Mouse (Mus musculus): ENCODE results near the gene Olfr485. TPM values are rescaled to one million over a fixed set of nuclear protein-coding genes. Genes with fewer than 3 reads are reported as not detected.
"Not testable (repeated sequence)": the region's sequence is repeated elsewhere in the genome, so short reads cannot be mapped to it uniquely, and the experiment has no call there.

Gene Olfr485
- polyA plus RNA-seq (2015; fragmentation: Nextera tagmentation; extraction: Ambion mirVana), result not detected in 2 replicates

DNA sequence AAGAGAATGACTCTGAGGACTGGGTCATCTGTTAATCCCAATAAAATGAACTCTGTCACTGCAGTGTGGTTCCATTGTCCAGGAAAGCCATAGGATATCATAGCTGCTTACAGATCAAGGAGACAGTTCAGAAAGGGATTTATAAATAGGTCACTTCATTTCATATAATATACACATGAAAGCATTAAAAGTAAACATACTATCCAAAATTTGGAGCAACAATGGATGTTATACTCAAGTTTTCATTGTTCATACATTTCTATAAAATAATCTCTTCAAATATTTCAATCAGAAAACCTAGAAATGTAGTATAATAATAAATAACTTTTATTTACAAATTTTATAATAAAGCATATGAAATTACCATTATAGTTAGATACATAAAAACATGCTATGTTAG, at the start of gene Olfr485:
Gene Olfr485, minus strand, starts transcription at position 101 of the 400 bp plus-strand sequence.
- H3K27me3 ChIP-seq, result no peaks in the 10 kb centered on the region
- H3K9ac ChIP-seq, result no peak within 1 kb of the TSS
- H3K4me1 ChIP-seq (replicated peaks), result no peaks in the 10 kb centered on the region
- ATAC-seq (ENCODE audit: low FRiP score), result no peak
- no peak within 1 kb of the TSS for H3K27ac ChIP-seq
- H3K4me3 ChIP-seq, result no peak within 1 kb of the TSS
- H3K36me3 ChIP-seq, result no peaks in the 10 kb centered on the region
- H3K9me3 ChIP-seq, result no peaks in the 10 kb centered on the region
- H3K4me2 ChIP-seq, result no peak within 1 kb of the TSS

DNA sequence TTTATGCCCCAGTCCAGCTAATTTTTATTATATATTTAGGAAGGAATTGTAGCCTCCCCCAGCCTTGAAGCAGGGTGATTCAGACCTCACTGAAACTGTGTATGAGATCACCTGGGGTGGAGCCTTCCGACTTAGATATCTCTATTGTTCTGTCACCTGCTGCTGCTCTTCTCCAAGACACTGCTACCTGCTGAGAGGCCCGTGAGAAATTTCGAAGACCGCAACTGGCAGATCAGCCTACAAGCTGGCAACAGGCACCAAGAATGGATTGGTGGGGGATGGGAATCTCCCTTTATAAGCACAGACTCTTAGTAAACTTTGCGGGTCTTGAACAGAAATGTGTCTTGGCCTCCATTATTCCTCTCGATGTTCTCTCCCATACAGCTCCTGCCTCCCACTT, 37.3 kb upstream of the Olfr485 start:
- no peaks in the 10 kb centered on the region for H3K4me1 ChIP-seq (replicated peaks)
- WGBS, result 52% methylated on average over 6 of the region's 6 CpGs
- no peaks in the 10 kb centered on the region for H3K36me3 ChIP-seq
- H3K4me3 ChIP-seq, result no peak overlapping the region
- no peak overlapping the region for H3K9ac ChIP-seq
- no peak for ATAC-seq (ENCODE audit: low FRiP score)
- no peaks in the 10 kb centered on the region for H3K9me3 ChIP-seq
- no peak overlapping the region for H3K4me2 ChIP-seq
- no peak overlapping the region for H3K27ac ChIP-seq
- H3K27me3 ChIP-seq, result no peaks in the 10 kb centered on the region

DNA sequence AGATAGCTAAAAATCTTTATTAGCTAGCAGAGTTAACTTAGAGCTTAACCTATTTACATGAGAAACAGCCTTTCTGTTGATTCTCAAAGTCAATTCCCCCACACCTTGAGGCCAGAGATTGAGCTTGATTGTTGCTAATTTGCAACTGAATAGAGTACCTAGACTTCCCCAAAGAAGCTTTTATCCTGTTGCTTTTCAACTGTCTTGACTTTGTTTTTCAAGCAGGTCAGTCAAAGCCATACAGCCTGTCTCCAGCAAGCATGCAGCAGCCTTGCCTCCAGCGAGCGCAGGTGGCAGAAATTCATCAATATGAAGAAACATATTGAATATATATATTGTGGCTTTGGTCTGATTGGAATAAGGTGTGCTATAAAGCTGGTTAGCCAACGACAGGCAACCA, 36.7 kb upstream of the Olfr485 start:
- H3K9me3 ChIP-seq; H3K36me3 ChIP-seq; H3K4me1 ChIP-seq (replicated peaks); H3K9ac ChIP-seq; H3K4me2 ChIP-seq; H3K4me3 ChIP-seq; H3K27me3 ChIP-seq; H3K27ac ChIP-seq; ATAC-seq (ENCODE audit: low FRiP score): not testable (repeated sequence)
- 58% methylated on average over 3 of the region's 3 CpGs for WGBS

DNA sequence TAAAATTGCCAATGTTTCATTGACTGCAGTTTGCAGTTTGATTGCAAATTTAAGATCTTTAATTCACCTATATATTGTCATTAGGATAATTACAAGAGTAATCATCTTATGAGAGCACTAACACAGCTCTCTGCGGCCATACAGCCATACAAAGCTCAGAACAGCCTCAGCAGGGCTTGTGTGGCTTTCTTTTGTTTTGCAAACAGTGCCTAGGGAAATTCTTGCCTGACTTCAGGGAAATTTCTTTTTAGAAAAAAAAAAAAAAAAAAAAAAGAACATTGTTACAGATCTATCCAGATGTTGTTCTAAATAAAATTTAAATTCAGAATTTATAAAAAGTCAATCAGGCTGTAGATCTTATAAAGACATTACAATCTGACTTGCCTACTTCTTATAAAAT, 33.0 kb upstream of the Olfr485 start:
- not testable (repeated sequence) for H3K9ac ChIP-seq; ATAC-seq (ENCODE audit: low FRiP score); H3K4me1 ChIP-seq (replicated peaks); H3K36me3 ChIP-seq; H3K27me3 ChIP-seq; H3K9me3 ChIP-seq; H3K4me2 ChIP-seq; H3K27ac ChIP-seq; H3K4me3 ChIP-seq
- WGBS, result 32% methylated on average over 1 of the region's 1 CpGs

DNA sequence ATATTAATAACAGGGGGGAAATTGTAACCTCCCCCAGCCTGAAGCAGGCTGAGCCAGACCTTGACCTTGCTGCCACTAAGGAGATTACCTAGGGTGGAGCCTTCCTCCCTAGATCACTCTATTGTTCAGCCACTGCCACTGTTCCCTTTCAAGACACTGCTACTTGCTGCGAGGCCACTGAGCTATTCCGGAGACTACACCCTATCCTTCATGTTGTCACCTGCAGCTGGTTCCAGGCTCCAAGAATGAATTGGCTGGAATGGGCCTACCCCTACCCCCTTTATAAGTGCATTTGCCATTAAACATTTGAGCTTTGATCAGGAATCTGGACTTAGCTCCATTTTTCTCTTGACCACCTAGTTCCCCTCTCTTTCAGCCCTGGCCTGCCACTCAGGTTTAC, 31.5 kb upstream of the Olfr485 start:
- not testable (repeated sequence) for H3K4me3 ChIP-seq; H3K9ac ChIP-seq; H3K9me3 ChIP-seq; H3K36me3 ChIP-seq; H3K27me3 ChIP-seq; H3K27ac ChIP-seq; H3K4me1 ChIP-seq (replicated peaks); H3K4me2 ChIP-seq; ATAC-seq (ENCODE audit: low FRiP score)
- WGBS, result 43% methylated on average over 2 of the region's 2 CpGs

DNA sequence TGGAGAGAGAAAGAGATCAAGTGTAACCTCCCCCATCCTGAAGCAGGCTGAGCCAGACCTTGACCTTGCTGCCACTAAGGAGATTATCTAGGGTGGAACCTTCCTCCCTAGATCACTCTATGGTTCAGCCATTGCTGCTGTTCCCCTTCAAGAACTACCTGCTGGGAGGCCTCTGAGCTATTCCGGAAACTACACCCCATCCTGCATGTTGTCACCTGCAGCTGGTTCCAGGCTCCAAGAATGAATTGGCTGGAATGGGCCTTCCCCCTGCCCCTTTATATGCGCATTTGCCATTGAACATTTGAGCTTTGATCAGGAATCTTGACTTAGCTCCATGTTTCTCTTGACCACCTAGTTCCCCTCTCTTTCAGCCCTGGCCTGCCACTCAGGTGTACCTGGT, 25.6 kb upstream of the Olfr485 start:
- H3K9ac ChIP-seq; ATAC-seq (ENCODE audit: low FRiP score); H3K36me3 ChIP-seq; H3K27me3 ChIP-seq; H3K4me2 ChIP-seq; H3K27ac ChIP-seq; H3K4me3 ChIP-seq; H3K4me1 ChIP-seq (replicated peaks); H3K9me3 ChIP-seq: not testable (repeated sequence)
- WGBS, result 91% methylated on average over 2 of the region's 2 CpGs

DNA sequence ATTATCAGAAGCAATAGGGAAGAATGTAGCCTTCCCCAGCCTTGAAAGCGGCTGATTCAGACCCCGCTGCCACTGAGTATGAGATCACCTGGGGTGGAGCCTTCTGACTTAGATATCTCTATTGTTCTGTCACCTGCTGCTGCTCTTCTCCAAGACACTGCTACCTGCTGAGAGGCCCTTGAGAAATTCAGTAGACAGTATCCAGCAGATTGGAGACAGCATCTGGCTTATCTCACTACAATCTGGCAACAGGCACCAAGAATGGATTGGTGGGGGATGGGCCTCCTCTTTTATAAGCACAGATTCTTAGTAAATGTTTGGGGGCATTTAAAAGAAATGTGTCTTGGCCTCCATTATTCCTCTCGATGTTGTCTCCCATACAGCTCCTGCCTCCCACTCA, 24.7 kb upstream of the Olfr485 start:
- H3K4me1 ChIP-seq (replicated peaks); H3K4me3 ChIP-seq; H3K4me2 ChIP-seq; H3K27me3 ChIP-seq; ATAC-seq (ENCODE audit: low FRiP score); H3K9me3 ChIP-seq; H3K9ac ChIP-seq; H3K27ac ChIP-seq; H3K36me3 ChIP-seq: not testable (repeated sequence)
- 83% methylated on average over 3 of the region's 3 CpGs for WGBS

DNA sequence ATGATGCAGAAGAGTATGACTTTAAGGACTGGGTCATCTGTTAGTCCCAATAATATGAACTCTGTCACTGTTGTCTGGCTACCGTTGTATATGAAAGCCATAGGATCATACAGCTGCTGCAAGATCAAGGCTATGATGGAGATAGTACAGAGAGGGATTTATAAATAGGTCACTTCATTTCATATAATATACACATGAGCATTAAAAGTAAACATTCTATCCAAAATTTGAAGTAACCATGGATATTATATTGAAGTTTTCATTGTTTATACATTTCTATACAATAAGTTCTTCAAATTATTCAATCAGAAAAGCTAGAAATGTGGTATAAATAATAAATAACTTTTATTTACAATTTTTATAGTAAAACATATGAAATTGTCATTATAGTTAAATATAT, 13.0 kb upstream of the Olfr485 start, which contains the start of gene Olfr486:
Gene Olfr486, minus strand, starts transcription at position 101 of the 400 bp plus-strand sequence.
- H3K4me2 ChIP-seq; H3K36me3 ChIP-seq; H3K4me1 ChIP-seq (replicated peaks); H3K9me3 ChIP-seq; H3K4me3 ChIP-seq; H3K9ac ChIP-seq; ATAC-seq (ENCODE audit: low FRiP score); H3K27ac ChIP-seq; H3K27me3 ChIP-seq: not testable (repeated sequence)
- WGBS, result 97% methylated on average over 1 of the region's 1 CpGs

DNA sequence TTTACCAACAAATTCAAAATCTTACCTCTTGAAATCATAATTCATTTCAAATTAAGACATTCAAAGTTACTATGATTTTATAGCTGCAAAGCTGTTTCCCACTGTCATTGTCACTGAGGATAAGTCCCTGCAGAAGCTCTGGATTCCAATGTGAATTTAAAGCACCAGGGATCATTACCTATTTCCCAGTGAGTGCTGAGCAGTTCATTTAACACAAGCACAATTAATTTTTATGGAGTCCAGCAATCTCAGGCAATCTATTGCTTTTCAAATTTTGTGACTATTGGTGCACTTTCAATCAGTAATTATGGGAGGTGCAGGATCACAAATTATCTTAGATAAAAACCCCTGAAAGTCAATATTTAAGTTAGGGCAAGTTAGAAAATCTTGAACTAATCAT, 32.3 kb downstream of the Olfr485 start, which contains the start of gene Olfr484:
Gene Olfr484, minus strand, starts transcription at position 101 of the 400 bp plus-strand sequence.
- Histone ChIP-seq H3K9ac (no peak within 1 kb of the TSS), H3K4me1 (replicated peaks) (no peaks in the 10 kb centered on the region), H3K27ac (no peak within 1 kb of the TSS), H3K9me3 (no peaks in the 10 kb centered on the region), H3K27me3 (no peaks in the 10 kb centered on the region), H3K36me3 (no peaks in the 10 kb centered on the region), H3K4me3 (no peak within 1 kb of the TSS), H3K4me2 (no peak within 1 kb of the TSS)
- no peak for ATAC-seq (ENCODE audit: low FRiP score)

DNA sequence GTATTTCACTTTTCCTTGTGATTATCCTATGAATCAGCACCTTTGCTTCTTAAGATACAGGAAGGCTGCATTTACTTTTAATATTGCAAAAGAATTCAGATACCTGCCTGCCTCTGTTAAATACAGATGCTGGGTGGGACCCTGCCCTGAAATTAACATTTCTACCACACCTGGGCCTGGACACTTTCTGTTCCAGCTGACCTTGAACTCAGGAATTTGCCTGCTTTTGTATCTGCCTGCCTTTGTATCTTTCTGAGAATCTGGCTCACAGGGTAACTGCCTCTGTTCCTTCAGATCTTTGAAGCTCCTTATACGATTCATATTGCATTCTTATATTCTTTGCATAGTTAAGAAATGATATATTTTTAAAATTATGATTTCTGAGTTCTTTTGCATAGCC, 38.3 kb downstream of the Olfr485 start:
- Histone ChIP-seq H3K27ac (no peak overlapping the region), H3K4me2 (no peak overlapping the region), H3K9me3 (no peaks in the 10 kb centered on the region), H3K27me3 (no peaks in the 10 kb centered on the region), H3K36me3 (no peaks in the 10 kb centered on the region), H3K4me1 (replicated peaks) (no peaks in the 10 kb centered on the region), H3K9ac (no peak overlapping the region), H3K4me3 (no peak overlapping the region)
- ATAC-seq (ENCODE audit: low FRiP score), result no peak
- WGBS, result 79% methylated on average over 1 of the region's 1 CpGs

DNA sequence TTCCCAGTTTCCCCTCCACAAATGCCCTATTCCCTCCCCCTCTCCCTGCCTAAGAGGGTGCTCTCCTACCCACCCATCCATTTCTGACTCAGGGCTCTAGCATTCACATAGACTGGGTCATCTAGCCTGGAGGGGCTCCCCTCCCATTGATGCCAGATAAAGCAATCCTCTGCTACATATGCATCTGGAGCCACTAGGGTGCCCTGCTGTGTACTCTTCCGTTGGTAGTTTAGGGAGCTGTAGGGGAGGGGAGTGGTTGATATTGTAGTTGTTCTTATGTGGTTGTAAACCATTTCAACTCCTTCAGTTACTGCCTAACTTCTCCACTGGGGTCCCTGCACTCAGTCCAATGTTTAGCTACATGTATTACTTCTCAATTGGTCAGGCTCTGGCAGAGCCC, 39.0 kb downstream of the Olfr485 start:
- 10% methylated on average over 1 of the region's 1 CpGs for WGBS
- H3K4me1 ChIP-seq (replicated peaks), result no peaks in the 10 kb centered on the region
- no peak overlapping the region for H3K9ac ChIP-seq
- H3K36me3 ChIP-seq, result no peaks in the 10 kb centered on the region
- H3K27me3 ChIP-seq, result no peaks in the 10 kb centered on the region
- no peak overlapping the region for H3K27ac ChIP-seq
- no peak overlapping the region for H3K4me2 ChIP-seq
- no peaks in the 10 kb centered on the region for H3K9me3 ChIP-seq
- no peak for ATAC-seq (ENCODE audit: low FRiP score)
- no peak overlapping the region for H3K4me3 ChIP-seq

Data from hindbrain, embryonic 13.5 days (tissue).